Comparison of ENCODE assay signal across 8 mouse cellular contexts in genomic region chr11:72002138-72002853, GRCm38 (mm10). TPM values are rescaled to one million over a fixed set of nuclear protein-coding genes. Genes with fewer than 3 reads are reported as not detected.
DNase-seq lines count a peak whose midpoint lies in the region; ATAC-seq and TF ChIP-seq lines count a peak whose summit lies in the region.
"Had no signal": no experiment of that assay in that cellular context is flagged by ENCODE, and none has a peak within 500 bp of the region (broad histone marks: within the 10 kb centered on the region; RNA-seq: fewer than 3 reads in every experiment).

No protein-coding gene starts in this region.

- H3K4me2 ChIP-seq in kidney, postnatal 0 days (ENCODE audit: low read length): no peak overlapping the region
- H3K4me2 ChIP-seq in kidney, embryonic 16.5 days (replicated peaks; ENCODE audit: low read depth, low read length): no peak overlapping the region
- no peak overlapping the region for H3K4me2 ChIP-seq in liver, postnatal 0 days (ENCODE audit: low read depth, low read length)

- no peaks in the 10 kb centered on the region for H3K9me3 ChIP-seq in kidney, postnatal 0 days (replicated peaks; ENCODE audit: low read length)
- no peaks in the 10 kb centered on the region for H3K9me3 ChIP-seq in kidney, embryonic 16.5 days (ENCODE audit: low read length)
- H3K9me3 ChIP-seq in G1E (replicated peaks): peaks cover 55% of the 10 kb centered on the region
- H3K9me3 ChIP-seq in liver, postnatal 0 days (ENCODE audit: low read length): no peaks in the 10 kb centered on the region

- TF ChIP-seq POLR2A in bone marrow macrophage, adult 2 months (IDR thresholded peaks at IDR 0.05; ENCODE audit: borderline replicate concordance, low read depth, low read length): no peak

- no peak for DNase-seq in kidney, postnatal 0 days (ENCODE audit: low spot score)
- DNase-seq in G1E (ENCODE audit: low spot score): no peak
- DNase-seq in liver, postnatal 0 days: peak; percentile 61
- DNase-seq in thymus, postnatal 4 days: peak; percentile 74
- no peak for DNase-seq in left cerebral cortex, postnatal 14 days (ENCODE audit: low spot score in 2 of 2)

- no peaks in the 10 kb centered on the region for H3K27me3 ChIP-seq in kidney, postnatal 0 days (ENCODE audit: insufficient read depth, low read length)
- 0 out of 2 replicates have a peak, but pooled peaks cover 5% of the 10 kb centered on the region for H3K27me3 ChIP-seq in kidney, embryonic 16.5 days (ENCODE audit: insufficient read depth, low read length)
- H3K27me3 ChIP-seq in G1E (ENCODE audit: insufficient read depth, low read length): no peaks in the 10 kb centered on the region
- H3K27me3 ChIP-seq in liver, postnatal 0 days (ENCODE audit: insufficient read depth, low read length): no peaks in the 10 kb centered on the region

- no peak for TF ChIP-seq EP300 in liver, postnatal 0 days (IDR thresholded peaks at IDR 0.05; ENCODE audit: low read depth)

- no peak overlapping the region for H3K4me3 ChIP-seq in kidney, postnatal 0 days (replicated peaks; ENCODE audit: low read depth, low read length)
- H3K4me3 ChIP-seq in kidney, embryonic 16.5 days (ENCODE audit: low read length): no peak overlapping the region
- H3K4me3 ChIP-seq in G1E (ENCODE audit: low read depth, low read length): no peak overlapping the region
- H3K4me3 ChIP-seq in bone marrow macrophage, adult 2 months (ENCODE audit: insufficient read depth, low read length): no peak overlapping the region
- H3K4me3 ChIP-seq in liver, postnatal 0 days (ENCODE audit: low read depth, low read length): no peak overlapping the region
- H3K4me3 ChIP-seq: myocyte had no signal

- no peak overlapping the region for H3K9ac ChIP-seq in kidney, postnatal 0 days (ENCODE audit: low read depth, low read length)
- H3K9ac ChIP-seq in kidney, embryonic 16.5 days (replicated peaks; ENCODE audit: low read length): no peak overlapping the region
- no peak overlapping the region for H3K9ac ChIP-seq in liver, postnatal 0 days (replicated peaks)

- no peaks in the 10 kb centered on the region for H3K4me1 ChIP-seq in kidney, postnatal 0 days (replicated peaks; ENCODE audit: insufficient read depth, low read length)
- H3K4me1 ChIP-seq in kidney, embryonic 16.5 days (ENCODE audit: insufficient read depth, low read length): no peaks in the 10 kb centered on the region
- H3K4me1 ChIP-seq in G1E (ENCODE audit: insufficient read depth, low read depth, low read length): no peaks in the 10 kb centered on the region
- H3K4me1 ChIP-seq in bone marrow macrophage, adult 2 months (ENCODE audit: control insufficient read depth, insufficient read depth, low read length): peaks cover 4% of the 10 kb centered on the region; the same call in 1 of the 2 replicates
- H3K4me1 ChIP-seq in liver, postnatal 0 days (ENCODE audit: insufficient read depth): no peaks in the 10 kb centered on the region

- peak; percentile 65 for TF ChIP-seq CTCF in kidney, postnatal 0 days (IDR thresholded peaks at IDR 0.05; ENCODE audit: low read depth)
- 0 out of 2 replicates have a peak, but pooled peaks have one; percentile 9 for TF ChIP-seq CTCF in G1E (IDR thresholded peaks at IDR 0.05; ENCODE audit: low read depth, low read length)
- TF ChIP-seq CTCF in bone marrow macrophage, adult 2 months (IDR thresholded peaks at IDR 0.05; ENCODE audit: low read depth, low read length): peak; percentile 80
- TF ChIP-seq CTCF in liver, postnatal 0 days (IDR thresholded peaks at IDR 0.05; ENCODE audit: low read depth): peak; percentile 76

- ATAC-seq in kidney, postnatal 0 days (replicated peaks; ENCODE audit: low FRiP score, low read depth): no peak
- no peak for ATAC-seq in kidney, embryonic 16.5 days (ENCODE audit: low FRiP score, low TSS enrichment)
- no peak for ATAC-seq in G1E (ENCODE audit: extremely low read depth, insufficient number of reproducible peaks, low FRiP score, poor library complexity, severe bottlenecking)
- ATAC-seq in liver, postnatal 0 days: no peak

- no peaks in the 10 kb centered on the region for H3K36me3 ChIP-seq in kidney, postnatal 0 days (ENCODE audit: insufficient read depth, low read length)
- H3K36me3 ChIP-seq in kidney, embryonic 16.5 days (ENCODE audit: insufficient read depth, low read length): no peaks in the 10 kb centered on the region
- H3K36me3 ChIP-seq in G1E (replicated peaks): no peaks in the 10 kb centered on the region
- H3K36me3 ChIP-seq in liver, postnatal 0 days (replicated peaks; ENCODE audit: insufficient read depth, low read length): no peaks in the 10 kb centered on the region

- no peak overlapping the region for H3K27ac ChIP-seq in kidney, postnatal 0 days
- no peak overlapping the region for H3K27ac ChIP-seq in kidney, embryonic 16.5 days (ENCODE audit: low read length)
- H3K27ac ChIP-seq in bone marrow macrophage, adult 2 months (ENCODE audit: insufficient read depth, low read depth, low read length): no peak overlapping the region
- no peak overlapping the region for H3K27ac ChIP-seq in liver, postnatal 0 days (ENCODE audit: low read depth)

- WGBS in kidney, postnatal 0 days: 49% methylated on average over 13 of the region's 13 CpGs
- WGBS in kidney, embryonic 16.5 days: 50% methylated on average over 13 of the region's 13 CpGs
- 39% methylated on average over 13 of the region's 13 CpGs for WGBS in liver, postnatal 0 days (ENCODE audit: insufficient replicate concordance)

- intact Hi-C loops in left cerebral cortex, postnatal 14 days (cut with DNase I): no loop called here

RNA-seq across cellular contexts. Expression of gene Aipl1, which starts 35.0 kb away (rescaled TPM):
- polyA plus RNA-seq in kidney, postnatal 0 days (2015; fragmentation: Nextera tagmentation; extraction: Ambion mirVana): 0.38 and 0.41 TPM in 2 replicates
- 0.30 and 0.39 TPM in 2 replicates for polyA plus RNA-seq in kidney, embryonic 16.5 days (2015; fragmentation: Nextera tagmentation; extraction: Ambion mirVana)
- total RNA-seq in G1E (2014; fragmentation: Nextera tagmentation): not detected in 2 replicates
- 0.05 TPM in 1 of 2 replicates, not detected in the other for total RNA-seq in G1E (2017)
- polyA plus RNA-seq in G1E (2012): not detected in 2 replicates
- polyA plus RNA-seq in bone marrow macrophage, adult 2 months (2012; ENCODE audit: insufficient read depth, insufficient read length, missing spikeins): 0.38 and 0.49 TPM in 2 replicates
- polyA plus RNA-seq in liver, postnatal 0 days (2015; fragmentation: Nextera tagmentation; extraction: Ambion mirVana): 0.05 and 0.11 TPM in 2 replicates
- total RNA-seq in left cerebral cortex, postnatal 14 days (2021): not detected

RNA-seq across cellular contexts. Expression of gene Pimreg, which starts 39.5 kb away (rescaled TPM):
- polyA plus RNA-seq in kidney, postnatal 0 days (2015; fragmentation: Nextera tagmentation; extraction: Ambion mirVana): 54.8 and 58.1 TPM in 2 replicates
- polyA plus RNA-seq in kidney, embryonic 16.5 days (2015; fragmentation: Nextera tagmentation; extraction: Ambion mirVana): 131 and 137 TPM in 2 replicates
- total RNA-seq in G1E (2014; fragmentation: Nextera tagmentation) (not detected in 2 replicates), G1E (2017) (0.12 TPM in 1 of 2 replicates, not detected in the other)
- polyA plus RNA-seq in G1E (2012): not detected in 2 replicates
- polyA plus RNA-seq in bone marrow macrophage, adult 2 months (2012; ENCODE audit: insufficient read depth, insufficient read length, missing spikeins): 26.8 and 34.3 TPM in 2 replicates
- 7.0 and 7.4 TPM in 2 replicates for polyA plus RNA-seq in liver, postnatal 0 days (2015; fragmentation: Nextera tagmentation; extraction: Ambion mirVana)
- total RNA-seq in left cerebral cortex, postnatal 14 days (2021): 1 to 10 TPM; 1.1 to 2.5 TPM

Comparison
In these comparisons a context has a peak if more than half of its experiments do, and no peak if none do; other contexts are left out.
1. DNase-seq: peak in liver, postnatal 0 days (single experiment) and thymus, postnatal 4 days (single experiment); none in kidney, postnatal 0 days (single experiment), G1E (single experiment) and left cerebral cortex, postnatal 14 days (0 of 2).
2. CTCF ChIP-seq: peak in every context shown above with its lines; median percentile 80 in bone marrow macrophage, adult 2 months; 76 in liver, postnatal 0 days; 65 in kidney, postnatal 0 days; 9 in G1E.